Mouse (Mus musculus) bone marrow, adult 2 months (tissue): ENCODE data around the gene Mmp13. TPM values are rescaled to one million over a fixed set of nuclear protein-coding genes. Genes with fewer than 3 reads are reported as not detected.
"Not testable (repeated sequence)": the region's sequence is repeated elsewhere in the genome, so short reads cannot be mapped to it uniquely, and the experiment has no call there.

Experiments
- H3K27ac ChIP-seq: fragments of 200-500 bp; 2 replicates; pipeline ENCODE4 v1.5.1; 2012; ENCODE audit warnings: low read depth, mild to moderate bottlenecking, control low read depth, inconsistent platforms, low read length; ENCODE audit not compliant: control insufficient read depth, poor library complexity, insufficient read depth
- H3K4me1 ChIP-seq: fragments of 200-500 bp; 2 replicates; pipeline ENCODE4 v1.6.1; 2011; ENCODE audit warnings: low read length; ENCODE audit not compliant: control insufficient read depth, insufficient read depth
- H3K4me3 ChIP-seq: fragments of 200-500 bp; replicated peaks from 2 replicates; pipeline ENCODE3; 2011; ENCODE audit warnings: mild to moderate bottlenecking, low read depth, low read length, control low read depth; ENCODE audit not compliant: control insufficient read depth
- CTCF ChIP-seq: fragments of 200-500 bp; IDR thresholded peaks from 2 replicates; pipeline ENCODE4 v1.5.1; 2011; ENCODE audit warnings: low read length, control low read depth; ENCODE audit not compliant: control insufficient read depth, insufficient read depth
- POLR2A ChIP-seq: fragments of 200-500 bp; IDR thresholded peaks from 2 replicates; pipeline ENCODE4 v1.6.1; 2011; ENCODE audit warnings: low read depth, mild to moderate bottlenecking, control low read depth, low read length, borderline replicate concordance; ENCODE audit not compliant: control insufficient read depth
- WGBS: fragments of 180-500 bp; shearing (Covaris S2); methylation state at CpG from one replicate; pipeline ENCODE4 v1.1.7; 2018; 5-methylcytosine and 5-hydroxymethylcytosine counted together
- polyA plus RNA-seq: library from polyadenylated mRNA; stranded (reverse); fragments of >200 nt; gene quantifications from 2 replicates; pipeline ENCODE4 v1.2.4, GENCODE M21; 2011; ENCODE audit warnings: low replicate concordance; ENCODE audit not compliant: missing spikeins, insufficient read depth, insufficient read length

The Mmp13 gene
- polyA plus RNA-seq: 4.3 and 9.0 TPM in 2 replicates

DNA sequence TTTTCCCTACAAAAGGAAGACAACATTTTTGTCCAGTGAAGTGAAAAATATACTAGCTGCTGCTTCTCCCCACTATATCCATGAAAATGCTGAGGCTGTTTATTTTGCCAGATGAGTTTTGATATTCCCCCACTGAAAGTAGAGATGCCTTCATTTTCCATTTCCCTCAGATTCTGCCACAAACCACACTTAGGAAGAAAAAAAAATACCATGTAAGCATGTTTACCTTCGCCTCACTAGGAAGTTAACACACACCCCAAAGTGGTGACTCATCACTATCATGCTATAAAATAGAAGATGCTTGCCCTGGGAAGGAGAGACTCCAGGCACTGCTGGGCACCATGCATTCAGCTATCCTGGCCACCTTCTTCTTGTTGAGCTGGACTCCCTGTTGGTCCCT is at the start of gene Mmp13:
Mmp13 (plus strand) TSS at position 301 of the 400 bp plus-strand sequence.
- 19% methylated on average over 1 of the region's 1 CpGs for WGBS
- no peak for TF ChIP-seq CTCF
- no peak for TF ChIP-seq POLR2A
- Histone ChIP-seq H3K4me1 (no peaks in the 10 kb centered on the region), H3K4me3 (no peak within 1 kb of the TSS), H3K27ac (no peak within 1 kb of the TSS)

DNA sequence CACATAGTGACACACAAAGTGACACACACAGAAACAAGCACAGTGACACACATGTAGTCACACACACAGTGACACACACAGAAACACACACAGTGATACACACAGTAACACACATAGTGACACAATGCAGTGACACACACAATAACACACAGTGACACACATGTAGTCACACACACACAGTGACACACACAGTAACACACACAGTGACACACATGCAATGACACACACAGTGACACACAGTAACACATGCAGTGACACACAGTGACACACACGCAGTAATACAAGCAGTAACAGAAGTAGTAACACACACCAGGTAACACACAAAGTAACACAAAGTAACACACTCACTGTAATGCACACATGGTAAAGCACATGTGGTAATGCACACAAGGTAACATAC is 33.7 kb upstream of the Mmp13 start:
- 88% methylated on average over 1 of the region's 1 CpGs for WGBS
- no peak for TF ChIP-seq POLR2A
- TF ChIP-seq CTCF: no peak

DNA sequence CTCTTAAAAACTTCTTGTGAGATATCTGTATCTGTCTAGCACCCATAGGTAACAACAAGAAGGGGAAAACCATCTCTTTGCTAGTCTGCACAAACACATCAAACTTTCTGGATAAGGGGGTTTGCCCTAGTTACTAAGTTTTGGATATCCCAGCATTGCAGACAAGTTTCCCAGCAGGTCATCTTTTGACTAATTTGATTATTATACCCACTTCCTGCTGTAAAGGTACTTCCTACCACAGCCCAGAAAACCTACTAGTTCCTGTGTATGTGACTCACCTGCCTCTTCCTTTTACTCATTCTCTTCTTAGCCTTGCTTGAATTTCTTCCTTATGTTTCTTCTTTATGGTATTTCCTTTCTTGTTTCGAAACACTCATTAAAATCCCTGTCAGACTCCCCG is 32.3 kb upstream of the Mmp13 start:
- Histone ChIP-seq H3K4me3 (no peak overlapping the region), H3K4me1 (no peaks in the 10 kb centered on the region), H3K27ac (no peak overlapping the region)
- WGBS: 59% methylated on average over 2 of the region's 2 CpGs
- TF ChIP-seq CTCF: no peak
- no peak for TF ChIP-seq POLR2A

More for the DNA sequence above, 33.7 kb upstream of the Mmp13 start:
- no peaks in the 10 kb centered on the region for H3K4me1 ChIP-seq
- H3K4me3 ChIP-seq: no peak overlapping the region
- H3K27ac ChIP-seq: no peak overlapping the region

DNA sequence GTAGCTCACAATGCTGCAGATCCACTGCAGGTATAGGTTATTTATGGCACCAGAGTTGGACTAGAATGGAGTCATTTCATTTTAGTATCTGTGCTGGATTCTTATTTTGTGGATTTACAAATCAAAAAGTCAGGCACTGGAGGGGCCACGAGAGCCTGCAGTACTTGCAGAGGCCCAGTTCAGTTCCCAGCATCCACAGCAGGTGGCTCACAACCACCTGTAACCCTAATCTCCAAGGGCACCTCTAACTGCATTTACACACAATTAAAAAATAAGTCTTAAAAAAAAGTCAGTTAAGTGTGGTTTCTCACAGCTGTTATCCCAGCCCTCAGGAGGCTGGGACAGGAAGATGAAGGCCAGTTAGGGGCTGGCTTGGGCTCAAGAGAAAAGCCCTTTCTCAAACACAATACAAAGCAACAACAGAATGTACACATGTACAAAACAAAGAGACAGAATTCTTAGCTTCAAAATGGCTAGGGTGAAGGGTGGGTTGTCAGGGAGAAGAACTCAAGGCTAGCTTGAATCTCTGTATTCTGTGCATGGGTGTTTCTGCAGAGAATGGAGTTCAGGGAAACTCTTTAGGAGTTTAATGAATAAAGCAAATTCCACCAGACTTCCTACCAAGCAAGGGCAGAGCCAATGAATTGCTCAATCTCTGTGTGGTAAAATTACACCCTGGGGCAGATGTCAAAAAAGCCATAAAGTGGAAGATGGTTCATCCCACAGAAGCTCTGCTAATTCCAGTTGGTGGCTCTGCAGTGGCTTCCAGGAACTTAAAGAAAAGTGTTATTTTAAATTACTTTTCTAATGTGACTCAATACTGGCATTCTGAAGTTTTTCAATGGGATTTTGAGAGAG is 19.3 kb upstream of the Mmp13 start:
- Histone ChIP-seq H3K27ac (no peak overlapping the region; the same call in 1 of the 2 replicates), H3K4me1 (no peaks in the 10 kb centered on the region), H3K4me3 (no peak overlapping the region)
- WGBS: 6% methylated on average over 1 of the region's 1 CpGs
- TF ChIP-seq POLR2A (no peak), CTCF (no peak)

DNA sequence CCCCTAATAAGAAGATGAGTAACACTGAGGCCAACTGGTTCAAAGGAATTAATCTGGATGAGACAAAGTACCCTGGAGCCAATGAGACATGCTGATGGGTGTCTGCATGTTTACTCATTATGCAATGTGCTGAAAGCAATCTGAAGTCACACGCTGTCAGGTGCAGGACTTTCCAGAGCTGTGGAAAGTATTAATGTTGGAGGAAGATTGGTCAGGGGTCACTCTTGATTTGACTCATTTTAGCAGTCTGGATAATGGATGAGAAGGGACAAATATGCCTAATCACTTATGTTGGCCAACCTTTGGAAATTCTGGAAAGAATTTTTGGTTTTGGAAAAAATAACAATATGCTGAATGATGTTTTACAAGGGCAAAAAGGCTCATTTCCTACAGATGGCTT is 10.6 kb upstream of the Mmp13 start:
- H3K27ac ChIP-seq: no peak overlapping the region
- H3K4me3 ChIP-seq: no peak overlapping the region
- WGBS: 71% methylated on average over 1 of the region's 1 CpGs
- TF ChIP-seq CTCF (no peak), POLR2A (no peak)
- H3K4me1 ChIP-seq: no peaks in the 10 kb centered on the region

DNA sequence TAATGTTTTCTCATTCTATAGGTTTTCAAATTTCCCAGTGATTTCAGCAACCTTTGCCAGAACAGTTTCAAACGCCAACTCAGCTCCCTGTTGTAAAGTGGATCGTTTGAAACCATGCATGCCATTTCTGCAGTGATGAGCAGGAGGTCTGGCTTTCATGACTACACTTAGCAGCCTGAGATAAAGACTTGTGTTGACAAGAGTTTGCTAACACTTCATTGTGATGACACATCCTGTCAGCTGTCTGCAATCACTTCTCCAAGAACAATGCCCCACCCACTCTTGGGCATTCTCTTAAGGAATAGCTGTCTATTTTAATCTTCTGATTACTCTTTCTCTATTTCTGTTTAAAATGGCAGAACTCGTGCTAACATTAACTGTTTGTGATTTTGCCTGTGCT is 2.2 kb upstream of the Mmp13 start:
- Histone ChIP-seq H3K4me1 (no peaks in the 10 kb centered on the region), H3K27ac (no peak overlapping the region), H3K4me3 (no peak overlapping the region)
- 45% methylated on average over 3 of the region's 3 CpGs for WGBS
- TF ChIP-seq POLR2A: no peak
- no peak for TF ChIP-seq CTCF

DNA sequence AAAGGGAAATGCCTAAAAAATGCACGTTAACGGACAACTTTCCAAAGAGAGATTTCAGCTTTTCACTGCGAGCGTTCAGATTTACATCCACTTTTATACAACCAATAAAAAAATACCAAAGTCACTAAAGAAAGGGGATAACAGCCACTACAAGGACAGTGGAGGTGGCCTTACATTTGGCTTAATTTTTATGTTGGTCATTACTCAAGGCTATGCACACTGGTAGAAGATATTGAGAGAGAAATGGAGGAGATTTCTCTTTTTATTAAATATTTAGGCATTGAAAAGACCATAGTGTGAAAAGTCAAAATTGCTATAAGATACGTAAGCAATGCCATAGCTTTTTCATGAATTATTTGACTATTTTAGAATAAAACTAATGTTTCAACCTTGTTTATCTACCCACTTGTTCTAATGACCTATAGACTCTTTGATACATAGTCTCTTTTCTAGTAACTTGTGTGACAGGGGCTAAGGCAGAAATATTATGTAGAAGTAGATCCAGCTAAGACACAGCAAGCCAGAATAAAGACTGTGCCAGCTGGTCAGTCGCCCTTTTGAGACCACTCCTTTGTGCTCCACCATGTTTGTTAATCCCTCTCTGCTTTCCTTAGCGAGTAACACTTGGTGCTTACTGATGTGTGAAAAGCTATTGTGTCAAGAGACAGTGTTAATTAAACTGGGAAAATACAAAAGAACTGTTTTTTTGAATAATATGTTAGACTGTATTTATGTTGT is 10.4 kb downstream of the Mmp13 start:
- Histone ChIP-seq H3K27ac (no peak overlapping the region), H3K4me3 (no peak overlapping the region), H3K4me1 (no peaks in the 10 kb centered on the region)
- TF ChIP-seq POLR2A (no peak), CTCF (no peak)
- WGBS: 85% methylated on average over 7 of the region's 7 CpGs

DNA sequence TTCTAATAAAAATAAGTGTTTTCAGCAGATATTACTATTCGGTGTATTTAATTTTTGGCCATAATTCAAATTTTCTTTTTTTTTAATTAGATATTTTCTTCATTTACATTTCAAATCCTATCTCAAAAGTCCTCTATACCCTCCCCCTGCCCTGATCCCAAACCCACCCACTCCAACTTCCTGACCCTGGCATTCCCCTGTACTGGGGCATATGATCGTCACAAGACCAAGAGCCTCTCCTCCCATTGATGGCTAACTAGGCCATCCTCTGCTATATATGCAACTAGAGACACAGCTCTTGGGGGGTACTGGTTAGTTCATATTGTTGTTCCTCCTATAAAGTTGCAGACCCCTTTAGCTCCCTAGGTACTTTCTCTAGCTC is 11.0 kb downstream of the Mmp13 start:
- H3K4me3 ChIP-seq, H3K27ac ChIP-seq, H3K4me1 ChIP-seq: not testable (repeated sequence)
- 87% methylated on average over 2 of the region's 2 CpGs for WGBS
